Mouse (Mus musculus): Measurements from ENCODE around the gene Ppp1r13b.

DNA sequence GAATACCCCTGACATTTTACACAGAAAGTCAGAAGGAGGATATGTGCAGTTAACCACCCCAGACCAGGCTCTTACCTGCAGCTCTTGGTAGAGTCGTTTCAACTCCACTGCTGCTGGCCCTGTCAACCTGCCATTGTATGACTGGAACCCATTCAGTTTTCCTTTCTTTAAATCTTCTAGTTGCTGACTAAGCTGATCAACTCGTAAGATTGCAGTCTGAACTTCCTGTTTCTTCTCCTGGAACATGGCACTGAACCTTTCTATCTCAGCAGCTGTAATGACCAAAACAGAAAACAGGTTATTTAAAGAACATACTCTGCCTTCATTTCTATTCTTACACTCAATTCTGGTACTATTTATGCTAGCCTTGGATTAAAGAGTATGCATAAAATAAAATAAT is 64.4 kb downstream of the Ppp1r13b start:
- TF ChIP-seq CTCF (IDR thresholded peaks at IDR 0.05; ENCODE audit: low read depth, low read length) (no peak), POLR2A (IDR thresholded peaks at IDR 0.05; ENCODE audit: borderline replicate concordance, low read depth, low read length) (no peak)
